Mouse (Mus musculus): ENCODE data around the gene Pdpr.
"Not testable (repeated sequence)": the region's sequence is repeated elsewhere in the genome, so short reads cannot be mapped to it uniquely, and the experiment has no call there.

GRCm38 (mm10) chr8:111092326-111092725 is 2.1 kb upstream of the Pdpr start, which contains the start of gene Clec18a:
- not testable (repeated sequence) for TF ChIP-seq HCFC1 (IDR thresholded peaks at IDR 0.05; ENCODE audit: borderline replicate concordance, insufficient read depth, low read length); MAFK (IDR thresholded peaks at IDR 0.05; ENCODE audit: insufficient read depth, low read depth, low read length); ZNF384 (IDR thresholded peaks at IDR 0.05; ENCODE audit: low read depth, low read length); ZC3H11A (IDR thresholded peaks at IDR 0.05; ENCODE audit: borderline replicate concordance, low read depth, low read length)
